Mouse (Mus musculus): Measurements from ENCODE around the gene Slc35f5. TPM values are rescaled to one million over a fixed set of nuclear protein-coding genes. Genes with fewer than 3 reads are reported as not detected.
A peak's percentile ranks its signal among the peaks of the same experiment; 100 is the strongest.
"Not testable (repeated sequence)": the region's sequence is repeated elsewhere in the genome, so short reads cannot be mapped to it uniquely, and the experiment has no call there.

Gene Slc35f5
- 28.4 and 28.8 TPM in 2 replicates for polyA plus RNA-seq (2016; fragmentation: Nextera tagmentation; extraction: Ambion mirVana)

DNA sequence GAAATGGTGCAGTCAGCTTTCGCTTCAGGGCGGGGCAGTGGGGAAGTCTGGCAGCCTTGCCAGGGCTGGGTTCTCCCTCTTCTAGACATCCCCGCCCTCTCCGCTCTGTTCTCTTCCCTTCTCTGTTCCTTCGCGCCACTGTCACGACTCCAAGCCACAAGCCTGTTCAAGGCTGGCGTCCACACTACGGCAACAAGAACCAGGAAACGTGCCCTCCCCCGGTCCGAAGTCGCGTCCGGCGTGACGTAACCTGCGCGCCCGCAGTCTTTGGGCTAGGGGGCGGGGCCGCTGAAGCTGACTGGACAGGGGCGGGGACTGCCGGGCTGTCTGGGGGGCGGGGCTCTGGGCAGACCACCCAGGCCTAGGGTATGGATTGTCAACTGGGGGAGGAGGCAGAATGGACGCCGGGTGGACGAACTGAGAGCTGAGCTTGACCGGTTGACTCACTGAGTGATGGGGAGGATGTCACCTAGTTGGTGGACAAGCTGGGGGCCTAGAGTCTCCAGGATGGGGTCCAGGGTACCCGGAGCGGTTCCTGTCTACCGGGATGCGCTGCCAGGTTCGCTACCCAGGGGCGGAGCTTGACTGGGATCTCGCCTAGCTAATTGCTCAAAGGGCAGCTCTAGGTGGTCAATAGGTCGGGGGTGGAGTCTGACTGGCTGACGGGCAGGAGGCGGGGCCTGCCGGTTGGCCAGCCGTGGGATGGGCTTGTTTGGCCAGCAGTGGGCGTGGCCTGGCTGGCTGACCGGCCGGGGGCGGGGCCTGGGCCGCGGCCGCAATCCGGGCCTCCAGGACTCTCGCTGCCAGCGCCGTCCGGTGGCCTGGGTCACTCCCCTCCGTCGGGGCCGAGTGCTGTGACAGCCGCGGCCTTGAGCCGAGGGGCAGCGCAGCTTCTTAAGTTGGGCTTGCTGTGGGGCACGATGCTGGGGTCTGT is at the start of gene Slc35f5:
TSS of gene Slc35f5 (plus strand) at position 337 of the 934 bp plus-strand sequence.
- peak; percentile 95 for ATAC-seq (ENCODE audit: low FRiP score, low read depth)
- H3K4me2 ChIP-seq (replicated peaks): peak within 1 kb of the TSS; percentile 64
- no peaks in the 10 kb centered on the region for H3K9me3 ChIP-seq
- H3K27ac ChIP-seq (replicated peaks): peak within 1 kb of the TSS; percentile 87
- peak within 1 kb of the TSS; percentile 78 for H3K9ac ChIP-seq (replicated peaks)
- no peaks in the 10 kb centered on the region for H3K36me3 ChIP-seq
- H3K27me3 ChIP-seq: no peaks in the 10 kb centered on the region
- peaks cover 12% of the 10 kb centered on the region; the same call in 1 of the 2 replicates for H3K4me1 ChIP-seq
- under 1% methylated on average over 56 of the region's 61 CpGs for WGBS
- peak within 1 kb of the TSS; percentile 74 for H3K4me3 ChIP-seq

DNA sequence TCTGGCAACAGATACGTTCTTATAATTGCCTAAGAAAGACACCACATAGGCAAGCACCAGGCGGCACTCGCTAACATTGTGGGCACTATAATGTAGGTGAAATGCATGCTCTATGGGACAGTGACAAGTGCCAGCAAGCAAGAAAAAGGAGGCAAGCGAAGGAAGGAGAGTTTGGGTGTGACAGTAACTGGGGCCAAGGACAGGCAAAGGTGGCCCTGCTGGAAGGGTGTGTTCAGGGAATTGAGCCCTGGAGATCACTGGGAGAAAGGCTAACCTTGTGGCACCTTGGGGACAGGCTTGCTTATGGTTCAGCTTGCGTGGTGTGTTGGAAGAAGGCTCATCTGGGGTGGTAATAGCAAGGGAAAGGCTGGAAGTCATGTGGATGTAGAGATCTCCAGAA is 45.7 kb upstream of the Slc35f5 start:
- Histone ChIP-seq H3K36me3 (no peaks in the 10 kb centered on the region), H3K27me3 (no peaks in the 10 kb centered on the region), H3K4me1 (no peaks in the 10 kb centered on the region), H3K9me3 (no peaks in the 10 kb centered on the region), H3K9ac (replicated peaks) (no peak overlapping the region), H3K4me3 (no peak overlapping the region), H3K27ac (replicated peaks) (no peak overlapping the region), H3K4me2 (replicated peaks) (no peak overlapping the region)
- no peak for ATAC-seq (ENCODE audit: low FRiP score, low read depth)
- 93% methylated on average over 5 of the region's 5 CpGs for WGBS

DNA sequence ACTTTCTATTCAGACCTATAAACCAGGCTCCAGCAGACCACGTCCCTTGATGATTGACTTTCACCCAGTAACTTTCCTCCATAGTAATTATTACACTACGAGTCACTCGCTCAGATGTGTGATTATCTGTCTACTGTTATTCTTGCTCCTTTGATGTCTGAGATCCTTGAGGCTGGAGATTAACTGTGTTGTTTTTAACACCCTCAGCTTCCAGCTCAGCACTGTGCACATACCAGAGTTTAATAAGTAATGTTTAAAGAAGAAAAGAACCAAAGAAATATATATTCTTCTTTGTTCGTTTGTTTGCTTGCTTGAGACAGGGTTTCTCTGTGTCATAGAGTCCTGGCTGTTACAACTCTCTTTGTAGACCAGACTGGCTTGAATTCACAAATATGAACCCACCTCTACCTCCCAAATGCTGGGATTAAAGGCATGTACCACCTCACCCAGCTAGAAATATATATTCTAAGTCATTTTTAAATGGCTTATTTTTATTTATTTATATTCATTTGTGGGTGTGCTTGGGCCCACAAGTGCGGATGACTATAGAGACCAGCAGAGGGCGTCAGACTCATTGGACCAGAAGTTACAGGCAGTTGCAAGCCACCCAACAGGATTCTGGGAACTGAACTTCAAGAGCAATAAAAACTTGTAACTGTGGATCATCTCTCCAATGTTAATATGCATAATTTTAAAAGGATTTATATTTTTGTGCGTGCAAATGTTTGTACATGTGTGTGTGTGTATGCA is 43.3 kb upstream of the Slc35f5 start:
- Histone ChIP-seq H3K36me3 (no peaks in the 10 kb centered on the region), H3K4me3 (no peak overlapping the region), H3K27me3 (no peaks in the 10 kb centered on the region), H3K4me1 (no peaks in the 10 kb centered on the region), H3K27ac (replicated peaks) (no peak overlapping the region), H3K9me3 (no peaks in the 10 kb centered on the region), H3K9ac (replicated peaks) (no peak overlapping the region), H3K4me2 (replicated peaks) (no peak overlapping the region)
- no peak for ATAC-seq (ENCODE audit: low FRiP score, low read depth)
- 78% methylated on average over 7 of the region's 7 CpGs for WGBS

DNA sequence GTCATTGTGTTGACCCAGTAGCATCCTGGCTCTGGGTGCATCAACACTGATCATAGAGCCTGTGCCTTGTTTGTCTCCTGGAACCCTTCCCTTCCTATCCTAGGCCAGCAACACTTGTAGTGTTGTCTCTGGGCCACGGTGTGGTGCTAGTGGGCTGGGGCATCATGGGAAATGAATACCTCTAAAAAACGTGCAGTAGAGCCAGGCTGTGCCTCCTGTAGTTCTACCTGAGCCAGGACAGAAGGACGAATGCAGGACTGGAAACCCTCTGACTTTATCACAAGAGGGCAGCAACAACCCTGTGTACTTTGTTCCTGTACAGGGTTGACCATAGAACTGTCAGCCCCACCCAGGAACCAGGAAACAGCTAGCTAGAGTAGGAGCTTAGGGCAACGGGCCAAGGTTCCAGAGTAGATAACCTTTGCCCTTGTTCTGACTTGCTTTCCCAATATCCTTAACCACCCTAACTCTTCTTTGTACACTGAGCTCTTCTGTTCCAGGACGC is 41.2 kb upstream of the Slc35f5 start:
- no peaks in the 10 kb centered on the region for H3K36me3 ChIP-seq
- no peak for ATAC-seq (ENCODE audit: low FRiP score, low read depth)
- H3K27me3 ChIP-seq: no peaks in the 10 kb centered on the region
- no peaks in the 10 kb centered on the region for H3K4me1 ChIP-seq
- H3K27ac ChIP-seq (replicated peaks): no peak overlapping the region
- H3K9ac ChIP-seq (replicated peaks): no peak overlapping the region
- WGBS: 63% methylated on average over 5 of the region's 5 CpGs
- no peak overlapping the region for H3K4me2 ChIP-seq (replicated peaks)
- no peaks in the 10 kb centered on the region for H3K9me3 ChIP-seq
- no peak overlapping the region for H3K4me3 ChIP-seq

DNA sequence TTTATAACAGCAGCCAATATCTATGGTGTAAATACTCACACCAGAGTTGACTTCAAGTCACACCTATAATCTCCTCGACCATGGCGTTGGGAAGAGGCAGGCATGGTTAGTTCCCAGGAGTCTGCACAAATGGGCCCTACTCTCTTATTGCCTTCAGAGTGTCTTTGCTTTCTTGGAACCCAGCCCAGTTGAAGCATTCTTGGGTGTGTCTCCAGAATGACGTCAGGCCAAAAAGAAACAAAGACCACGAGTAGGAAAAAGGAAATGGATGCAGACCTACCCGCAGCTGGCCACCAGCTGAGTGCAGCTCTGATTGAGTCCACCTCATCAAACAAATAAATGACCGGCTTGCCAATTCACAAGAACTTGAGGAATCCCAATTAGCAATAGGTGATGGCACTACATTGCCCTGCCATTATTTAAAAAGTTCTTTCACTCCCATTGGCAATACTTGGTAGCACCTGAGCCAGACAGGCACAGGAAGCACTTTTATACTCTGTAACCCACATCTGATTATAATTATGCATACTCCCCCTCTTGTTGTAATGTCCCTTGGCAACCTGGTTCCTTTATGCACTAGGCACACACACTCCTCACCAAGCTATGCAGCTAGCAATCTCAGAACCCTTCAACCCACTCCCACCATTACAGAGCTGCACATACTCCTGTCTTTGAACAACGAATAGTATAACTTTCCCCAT is 34.3 kb upstream of the Slc35f5 start:
- no peak overlapping the region for H3K27ac ChIP-seq (replicated peaks)
- no peak overlapping the region for H3K4me3 ChIP-seq
- H3K9ac ChIP-seq (replicated peaks): no peak overlapping the region
- no peaks in the 10 kb centered on the region for H3K36me3 ChIP-seq
- H3K4me1 ChIP-seq: no peaks in the 10 kb centered on the region
- no peaks in the 10 kb centered on the region for H3K27me3 ChIP-seq
- no peak overlapping the region for H3K4me2 ChIP-seq (replicated peaks)
- no peaks in the 10 kb centered on the region for H3K9me3 ChIP-seq
- 83% methylated on average over 7 of the region's 7 CpGs for WGBS
- no peak for ATAC-seq (ENCODE audit: low FRiP score, low read depth)

DNA sequence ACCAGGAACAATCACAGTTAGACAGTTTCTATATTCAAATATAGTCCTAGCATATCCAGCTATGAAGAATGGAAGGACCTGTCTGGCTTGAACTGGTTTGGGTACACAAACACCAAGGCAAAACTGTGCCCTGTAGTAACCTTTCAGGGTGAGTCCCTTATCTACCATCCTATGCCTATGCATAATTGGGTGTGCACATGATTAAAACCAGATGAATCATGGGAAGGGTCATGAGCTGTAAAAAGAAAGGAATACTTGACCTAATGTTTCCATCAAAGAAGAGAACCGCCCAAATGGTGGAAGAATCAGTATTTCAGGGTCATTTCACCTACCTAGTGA is 33.8 kb upstream of the Slc35f5 start:
- H3K9me3 ChIP-seq: no peaks in the 10 kb centered on the region
- H3K36me3 ChIP-seq: no peaks in the 10 kb centered on the region
- H3K27ac ChIP-seq (replicated peaks): no peak overlapping the region
- H3K4me2 ChIP-seq (replicated peaks): no peak overlapping the region
- 89% methylated on average over 1 of the region's 1 CpGs for WGBS
- no peak overlapping the region for H3K9ac ChIP-seq (replicated peaks)
- no peaks in the 10 kb centered on the region for H3K4me1 ChIP-seq
- H3K27me3 ChIP-seq: no peaks in the 10 kb centered on the region
- ATAC-seq (ENCODE audit: low FRiP score, low read depth): no peak
- H3K4me3 ChIP-seq: no peak overlapping the region

DNA sequence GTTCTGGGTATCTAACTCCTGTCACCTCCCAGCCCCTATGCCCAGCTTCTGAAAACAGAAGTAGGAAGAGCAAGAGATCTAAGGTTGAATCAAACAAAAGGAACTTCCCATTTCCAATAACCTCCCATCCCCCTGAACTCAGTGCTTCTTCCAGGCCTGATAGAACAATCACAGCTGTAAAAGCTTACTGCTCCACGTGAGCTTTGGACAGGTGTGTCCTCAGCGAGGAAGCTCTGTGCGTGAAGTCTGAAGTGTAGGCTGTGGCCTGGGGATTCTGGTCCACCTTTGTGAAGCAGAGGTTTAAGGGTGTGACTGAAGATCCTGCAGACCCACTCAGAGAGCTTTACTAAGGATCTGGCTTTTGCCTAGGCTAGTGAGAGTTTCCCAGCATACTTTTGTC is 33.0 kb upstream of the Slc35f5 start:
- ATAC-seq (ENCODE audit: low FRiP score, low read depth): no peak
- H3K4me1 ChIP-seq: no peaks in the 10 kb centered on the region
- H3K4me3 ChIP-seq: no peak overlapping the region
- no peaks in the 10 kb centered on the region for H3K36me3 ChIP-seq
- 81% methylated on average over 3 of the region's 3 CpGs for WGBS
- H3K9ac ChIP-seq (replicated peaks): no peak overlapping the region
- H3K27me3 ChIP-seq: no peaks in the 10 kb centered on the region
- H3K4me2 ChIP-seq (replicated peaks): no peak overlapping the region
- no peak overlapping the region for H3K27ac ChIP-seq (replicated peaks)
- no peaks in the 10 kb centered on the region for H3K9me3 ChIP-seq

DNA sequence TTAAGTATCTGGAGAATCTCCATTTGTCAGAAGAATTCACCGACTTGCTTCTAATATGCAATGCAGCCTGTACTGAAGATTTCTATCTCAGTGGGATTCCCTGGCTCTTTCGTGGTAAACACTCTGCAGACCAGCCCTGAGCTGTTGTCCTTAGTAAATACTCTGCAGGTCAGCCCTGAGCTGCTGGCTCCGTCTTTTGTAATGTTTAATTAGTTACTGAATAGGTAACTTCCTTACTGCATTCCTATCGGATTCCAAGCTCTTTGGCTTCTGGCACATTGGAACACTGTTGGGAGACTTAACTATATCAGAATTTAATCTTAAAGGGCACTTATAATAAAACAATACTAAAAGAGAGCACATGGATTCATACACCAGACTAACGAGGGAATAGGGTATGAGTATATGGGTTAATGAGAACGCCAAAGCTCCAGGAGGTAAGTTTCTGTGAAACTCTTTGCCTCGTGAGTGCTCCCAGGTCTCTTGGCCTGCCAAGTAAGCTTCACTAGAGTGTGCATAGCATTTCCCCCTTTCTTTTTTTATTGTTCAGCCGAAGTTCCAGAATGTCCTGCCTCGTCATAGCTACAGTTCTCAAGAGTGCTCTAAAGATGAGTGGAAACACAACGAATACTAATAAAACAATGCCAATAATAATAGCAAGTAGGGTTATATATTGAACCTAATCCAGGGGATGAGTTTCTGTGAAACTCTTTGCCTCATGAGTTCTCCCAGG is 27.0 kb upstream of the Slc35f5 start:
- 73% methylated on average over 10 of the region's 10 CpGs for WGBS

DNA sequence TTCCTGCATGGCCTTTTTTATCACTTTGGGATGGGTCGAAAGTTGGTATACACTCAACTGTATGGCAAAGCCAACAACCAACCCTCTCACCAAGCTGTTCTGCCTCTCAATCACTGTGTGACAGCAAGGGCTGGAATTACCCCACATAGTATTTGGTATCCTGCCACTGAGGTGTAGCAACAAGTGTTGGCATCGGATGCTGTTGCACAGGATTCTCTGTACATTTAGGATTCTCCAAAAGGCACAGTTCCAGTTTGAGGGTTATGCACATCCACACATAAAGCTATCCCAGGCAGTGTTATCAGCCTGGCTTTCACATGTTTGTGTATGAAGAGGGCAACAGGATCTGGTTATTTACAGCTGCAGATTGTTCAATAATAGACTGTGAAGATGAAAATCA is 23.3 kb upstream of the Slc35f5 start:
- Histone ChIP-seq H3K9me3 (no peaks in the 10 kb centered on the region), H3K9ac (replicated peaks) (no peak overlapping the region), H3K27ac (replicated peaks) (no peak overlapping the region), H3K4me2 (replicated peaks) (no peak overlapping the region), H3K27me3 (no peaks in the 10 kb centered on the region), H3K4me3 (no peak overlapping the region), H3K4me1 (no peaks in the 10 kb centered on the region), H3K36me3 (no peaks in the 10 kb centered on the region)
- no peak for ATAC-seq (ENCODE audit: low FRiP score, low read depth)
- WGBS: 93% methylated on average over 2 of the region's 2 CpGs

More for the DNA sequence above, 27.0 kb upstream of the Slc35f5 start:
- H3K9ac ChIP-seq (replicated peaks); H3K27ac ChIP-seq (replicated peaks); H3K4me2 ChIP-seq (replicated peaks); H3K4me3 ChIP-seq; H3K4me1 ChIP-seq; H3K9me3 ChIP-seq; H3K27me3 ChIP-seq; ATAC-seq (ENCODE audit: low FRiP score, low read depth); H3K36me3 ChIP-seq: not testable (repeated sequence)

DNA sequence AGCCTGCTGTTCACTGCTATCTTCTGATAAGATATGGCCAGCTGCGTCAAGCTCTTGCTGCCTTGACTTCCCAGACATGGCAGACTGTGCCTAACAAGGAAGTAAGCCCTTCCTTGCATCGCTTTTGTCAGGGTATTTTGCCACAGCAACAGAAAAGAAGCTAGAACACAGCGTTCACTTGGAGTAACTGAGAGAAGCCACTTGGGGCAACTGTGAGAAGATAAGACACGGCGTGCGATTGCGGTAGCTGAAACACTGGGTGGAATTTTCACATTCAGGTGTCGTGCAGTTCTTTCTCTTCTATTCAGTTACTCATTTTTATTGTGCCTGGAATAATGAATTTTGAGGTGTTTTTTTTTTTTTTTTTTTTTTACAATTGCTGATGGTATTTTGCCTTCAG is 22.6 kb upstream of the Slc35f5 start:
- Histone ChIP-seq H3K4me3 (no peak overlapping the region), H3K9ac (replicated peaks) (no peak overlapping the region), H3K4me1 (no peaks in the 10 kb centered on the region), H3K27me3 (no peaks in the 10 kb centered on the region), H3K27ac (replicated peaks) (no peak overlapping the region), H3K36me3 (no peaks in the 10 kb centered on the region), H3K9me3 (no peaks in the 10 kb centered on the region), H3K4me2 (replicated peaks) (no peak overlapping the region)
- no peak for ATAC-seq (ENCODE audit: low FRiP score, low read depth)
- 94% methylated on average over 8 of the region's 8 CpGs for WGBS

DNA sequence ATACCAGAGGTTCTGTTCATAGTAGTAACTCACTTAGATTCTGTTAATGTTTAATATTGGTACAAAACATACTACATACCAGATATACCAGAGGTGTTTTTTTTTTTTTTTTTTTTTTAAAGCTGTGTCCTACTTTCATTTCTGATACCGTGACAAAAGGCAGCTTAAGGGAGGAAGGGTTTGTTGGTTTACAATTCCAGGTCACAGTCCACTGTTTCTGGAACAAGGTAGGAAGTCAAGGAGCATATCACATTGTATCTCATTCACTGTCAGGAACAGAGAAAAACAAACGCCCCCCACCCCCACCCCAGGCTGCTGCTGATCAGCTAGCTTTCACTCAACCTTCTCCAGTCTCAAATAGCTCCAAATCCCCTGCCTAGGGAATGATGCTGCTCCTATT is 21.1 kb upstream of the Slc35f5 start:
- H3K4me1 ChIP-seq: no peaks in the 10 kb centered on the region
- H3K4me2 ChIP-seq (replicated peaks): no peak overlapping the region
- H3K27ac ChIP-seq (replicated peaks): no peak overlapping the region
- 79% methylated on average over 2 of the region's 2 CpGs for WGBS
- no peaks in the 10 kb centered on the region for H3K9me3 ChIP-seq
- no peak overlapping the region for H3K4me3 ChIP-seq
- H3K36me3 ChIP-seq: no peaks in the 10 kb centered on the region
- no peak for ATAC-seq (ENCODE audit: low FRiP score, low read depth)
- H3K9ac ChIP-seq (replicated peaks): no peak overlapping the region
- no peaks in the 10 kb centered on the region for H3K27me3 ChIP-seq
